Mouse (Mus musculus) ovary, postnatal 36 days (tissue): ENCODE measurements around the gene Myo1e.

Experiments
- DNase-seq: peaks from one replicate; pipeline ENCODE4 v3.0.0; 2022; ENCODE audit warnings: low spot score, mixed read lengths

Gene Myo1e

GRCm38 (mm10) chr9:70207151-70207831, at the start of gene Myo1e:
Gene Myo1e, plus strand, starts transcription at chr9:70207350.
- peak; percentile 85 for DNase-seq

- DNase-seq: no peak
These were observed 47.1 kb upstream of the Myo1e start for GRCm38 (mm10) chr9:70160071-70160470.

- no peak for DNase-seq
These were observed 38.2 kb upstream of the Myo1e start for GRCm38 (mm10) chr9:70168973-70169372.

- no peak for DNase-seq
These were observed 32.8 kb upstream of the Myo1e start for GRCm38 (mm10) chr9:70174291-70174848.

- DNase-seq: no peak
These were observed 32.3 kb upstream of the Myo1e start for GRCm38 (mm10) chr9:70174896-70175295.

- DNase-seq: no peak
These were observed 30.9 kb upstream of the Myo1e start for GRCm38 (mm10) chr9:70176291-70176690.

GRCm38 (mm10) chr9:70181719-70182118, 25.4 kb upstream of the Myo1e start:
- no peak for DNase-seq

GRCm38 (mm10) chr9:70182639-70183038, 24.5 kb upstream of the Myo1e start:
- DNase-seq: no peak

GRCm38 (mm10) chr9:70192336-70192735, 14.8 kb upstream of the Myo1e start:
- no peak for DNase-seq

GRCm38 (mm10) chr9:70194622-70195021, 12.5 kb upstream of the Myo1e start:
- DNase-seq: no peak

- no peak for DNase-seq
These were observed 10.0 kb upstream of the Myo1e start for GRCm38 (mm10) chr9:70196956-70197659.

GRCm38 (mm10) chr9:70197992-70198391, 9.2 kb upstream of the Myo1e start:
- no peak for DNase-seq

GRCm38 (mm10) chr9:70202753-70203152, 4.4 kb upstream of the Myo1e start:
- peak; percentile 27 for DNase-seq

- DNase-seq: no peak
These were observed 3.7 kb upstream of the Myo1e start for GRCm38 (mm10) chr9:70203267-70204076.

GRCm38 (mm10) chr9:70207981-70208521, 901 bp downstream of the Myo1e start:
- DNase-seq: peak; percentile 48

- DNase-seq: no peak
These were observed 1.6 kb downstream of the Myo1e start for GRCm38 (mm10) chr9:70208751-70209150.

GRCm38 (mm10) chr9:70209296-70210049, 2.3 kb downstream of the Myo1e start:
- DNase-seq: peak; percentile 23

GRCm38 (mm10) chr9:70211638-70212037, 4.5 kb downstream of the Myo1e start:
- DNase-seq: no peak

GRCm38 (mm10) chr9:70216517-70216916, 9.4 kb downstream of the Myo1e start:
- no peak for DNase-seq

GRCm38 (mm10) chr9:70219295-70219931, 12.3 kb downstream of the Myo1e start:
- no peak for DNase-seq
